Mouse (Mus musculus): Measurements from ENCODE around the gene Stk16. TPM values are rescaled to one million over a fixed set of nuclear protein-coding genes. Genes with fewer than 3 reads are reported as not detected.

The Stk16 gene
- polyA plus RNA-seq (2014; fragmentation: Nextera tagmentation; extraction: Ambion mirVana) = 110 and 125 TPM in 2 replicates

GRCm38 (mm10) chr1:75210136-75211087 lies at the start of gene Stk16, which contains the start of gene Glb1l:
Gene Stk16 (plus strand): TSS chr1:75210838.
Gene Glb1l (minus strand): TSS chr1:75210813.
- Histone ChIP-seq H3K4me2 (replicated peaks; ENCODE audit: low read depth, low read length) (peak within 1 kb of the TSS; percentile 88), H3K9ac (ENCODE audit: low read depth, low read length) (peak within 1 kb of the TSS; percentile 91), H3K9me3 (ENCODE audit: control insufficient read depth, low read length) (no peaks in the 10 kb centered on the region), H3K36me3 (ENCODE audit: control insufficient read depth, insufficient read depth, low read length) (0 out of 2 replicates have a peak, but pooled peaks cover 2% of the 10 kb centered on the region), H3K27me3 (ENCODE audit: control insufficient read depth, insufficient read depth, low read length) (peaks cover 5% of the 10 kb centered on the region; the same call in 1 of the 2 replicates), H3K4me3 (ENCODE audit: low read depth, low read length) (peak within 1 kb of the TSS; percentile 84), H3K27ac (ENCODE audit: low read depth, low read length) (no peak within 1 kb of the TSS), H3K4me1 (replicated peaks; ENCODE audit: control insufficient read depth, insufficient read depth, low read length) (peaks cover 5% of the 10 kb centered on the region)
- DNase-seq (ENCODE audit: low spot score) (peak; percentile 98), ATAC-seq (ENCODE audit: low FRiP score) (peak; percentile 94)
- WGBS = 6% methylated on average over 42 of the region's 42 CpGs

GRCm38 (mm10) chr1:75168093-75168471 lies 42.6 kb upstream of the Stk16 start:
- H3K36me3 ChIP-seq (ENCODE audit: control insufficient read depth, insufficient read depth, low read length) = 0 out of 2 replicates have a peak, but pooled peaks cover 2% of the 10 kb centered on the region
- whole genome bisulfite sequencing = 10% methylated on average over 7 of the region's 7 CpGs

GRCm38 (mm10) chr1:75168472-75169464 lies 41.9 kb upstream of the Stk16 start, which contains the start of gene Zfand2b:
Gene Zfand2b (plus strand): TSS chr1:75168646.
- Histone ChIP-seq H3K4me1 (replicated peaks; ENCODE audit: control insufficient read depth, insufficient read depth, low read length) (0 out of 2 replicates have a peak, but pooled peaks cover 4% of the 10 kb centered on the region), H3K4me2 (replicated peaks; ENCODE audit: low read depth, low read length) (peak within 1 kb of the TSS; percentile 51), H3K4me3 (ENCODE audit: low read depth, low read length) (peak within 1 kb of the TSS; percentile 68), H3K36me3 (ENCODE audit: control insufficient read depth, insufficient read depth, low read length) (0 out of 2 replicates have a peak, but pooled peaks cover 2% of the 10 kb centered on the region), H3K9ac (ENCODE audit: low read depth, low read length) (peak within 1 kb of the TSS; percentile 68), H3K27me3 (ENCODE audit: control insufficient read depth, insufficient read depth, low read length) (no peaks in the 10 kb centered on the region), H3K27ac (ENCODE audit: low read depth, low read length) (peak within 1 kb of the TSS; percentile 79), H3K9me3 (ENCODE audit: control insufficient read depth, low read length) (no peaks in the 10 kb centered on the region)
- under 1% methylated on average over 55 of the region's 59 CpGs for WGBS
- ATAC-seq (ENCODE audit: low FRiP score) (peak; percentile 99), DNase-seq (ENCODE audit: low spot score) (peak; percentile 95)

More at GRCm38 (mm10) chr1:75168093-75168471, 42.6 kb upstream of the Stk16 start:
- Histone ChIP-seq H3K4me2 (replicated peaks; ENCODE audit: low read depth, low read length) (peak overlapping the region; percentile 51), H3K27ac (ENCODE audit: low read depth, low read length) (peak overlapping the region; percentile 79; the same call in 1 of the 2 replicates), H3K9me3 (ENCODE audit: control insufficient read depth, low read length) (no peaks in the 10 kb centered on the region), H3K4me3 (ENCODE audit: low read depth, low read length) (peak overlapping the region; percentile 68), H3K9ac (ENCODE audit: low read depth, low read length) (peak overlapping the region; percentile 52), H3K27me3 (ENCODE audit: control insufficient read depth, insufficient read depth, low read length) (no peaks in the 10 kb centered on the region), H3K4me1 (replicated peaks; ENCODE audit: control insufficient read depth, insufficient read depth, low read length) (0 out of 2 replicates have a peak, but pooled peaks cover 4% of the 10 kb centered on the region)
- DNase-seq (ENCODE audit: low spot score) (no peak), ATAC-seq (ENCODE audit: low FRiP score) (peak; percentile 49)

GRCm38 (mm10) chr1:75179334-75180104 lies 31.1 kb upstream of the Stk16 start:
- DNase-seq (ENCODE audit: low spot score) = peak; percentile 9
- H3K4me3 ChIP-seq (ENCODE audit: low read depth, low read length) = peak overlapping the region; percentile 59
- peak; percentile 12 for ATAC-seq (ENCODE audit: low FRiP score)
- H3K4me2 ChIP-seq (replicated peaks; ENCODE audit: low read depth, low read length) = peak overlapping the region; percentile 95
- H3K9me3 ChIP-seq (ENCODE audit: control insufficient read depth, low read length) = no peaks in the 10 kb centered on the region
- no peaks in the 10 kb centered on the region for H3K27me3 ChIP-seq (ENCODE audit: control insufficient read depth, insufficient read depth, low read length)
- peak overlapping the region; percentile 60 for H3K9ac ChIP-seq (ENCODE audit: low read depth, low read length)
- H3K27ac ChIP-seq (ENCODE audit: low read depth, low read length) = peak overlapping the region; percentile 51
- WGBS = 10% methylated on average over 23 of the region's 23 CpGs
- peaks cover 7% of the 10 kb centered on the region for H3K36me3 ChIP-seq (ENCODE audit: control insufficient read depth, insufficient read depth, low read length)
- peaks cover 3% of the 10 kb centered on the region; the same call in 1 of the 2 replicates for H3K4me1 ChIP-seq (replicated peaks; ENCODE audit: control insufficient read depth, insufficient read depth, low read length)

- Histone ChIP-seq H3K36me3 (ENCODE audit: control insufficient read depth, insufficient read depth, low read length) (peaks cover 7% of the 10 kb centered on the region), H3K27ac (ENCODE audit: low read depth, low read length) (peak within 1 kb of the TSS; percentile 51)
These were observed 30.5 kb upstream of the Stk16 start, which contains the start of gene Abcb6 for GRCm38 (mm10) chr1:75180105-75180590. Gene Abcb6 (minus strand): TSS chr1:75180392.

GRCm38 (mm10) chr1:75180741-75181140 lies 29.9 kb upstream of the Stk16 start:
- 46% methylated on average over 6 of the region's 7 CpGs for WGBS
- H3K36me3 ChIP-seq (ENCODE audit: control insufficient read depth, insufficient read depth, low read length) = peaks cover 7% of the 10 kb centered on the region
- ATAC-seq (ENCODE audit: low FRiP score) = 0 out of 2 replicates have a peak, but pooled peaks have one; percentile 3

More at GRCm38 (mm10) chr1:75180105-75180590, 30.5 kb upstream of the Stk16 start, which contains the start of gene Abcb6:
- WGBS = under 1% methylated on average over 31 of the region's 31 CpGs
- H3K27me3 ChIP-seq (ENCODE audit: control insufficient read depth, insufficient read depth, low read length) = no peaks in the 10 kb centered on the region
- peak within 1 kb of the TSS; percentile 59 for H3K4me3 ChIP-seq (ENCODE audit: low read depth, low read length)
- H3K9ac ChIP-seq (ENCODE audit: low read depth, low read length) = peak within 1 kb of the TSS; percentile 60
- ATAC-seq (ENCODE audit: low FRiP score) (peak; percentile 91), DNase-seq (ENCODE audit: low spot score) (peak; percentile 94)
- H3K4me1 ChIP-seq (replicated peaks; ENCODE audit: control insufficient read depth, insufficient read depth, low read length) = peaks cover 3% of the 10 kb centered on the region; the same call in 1 of the 2 replicates
- no peaks in the 10 kb centered on the region for H3K9me3 ChIP-seq (ENCODE audit: control insufficient read depth, low read length)
- H3K4me2 ChIP-seq (replicated peaks; ENCODE audit: low read depth, low read length) = peak within 1 kb of the TSS; percentile 95

GRCm38 (mm10) chr1:75181377-75181870 lies 29.2 kb upstream of the Stk16 start:
- no peak overlapping the region for H3K4me3 ChIP-seq (ENCODE audit: low read depth, low read length)
- no peak overlapping the region for H3K27ac ChIP-seq (ENCODE audit: low read depth, low read length)
- H3K9ac ChIP-seq (ENCODE audit: low read depth, low read length) = no peak overlapping the region
- peaks cover 3% of the 10 kb centered on the region; the same call in 1 of the 2 replicates for H3K4me1 ChIP-seq (replicated peaks; ENCODE audit: control insufficient read depth, insufficient read depth, low read length)
- no peak overlapping the region for H3K4me2 ChIP-seq (replicated peaks; ENCODE audit: low read depth, low read length)
- WGBS = 81% methylated on average over 4 of the region's 4 CpGs
- ATAC-seq (ENCODE audit: low FRiP score) (no peak), DNase-seq (ENCODE audit: low spot score) (no peak)
- peaks cover 7% of the 10 kb centered on the region for H3K36me3 ChIP-seq (ENCODE audit: control insufficient read depth, insufficient read depth, low read length)
- H3K27me3 ChIP-seq (ENCODE audit: control insufficient read depth, insufficient read depth, low read length) = no peaks in the 10 kb centered on the region
- H3K9me3 ChIP-seq (ENCODE audit: control insufficient read depth, low read length) = no peaks in the 10 kb centered on the region

More at GRCm38 (mm10) chr1:75180741-75181140, 29.9 kb upstream of the Stk16 start:
- Histone ChIP-seq H3K27ac (ENCODE audit: low read depth, low read length) (no peak overlapping the region), H3K9me3 (ENCODE audit: control insufficient read depth, low read length) (no peaks in the 10 kb centered on the region), H3K27me3 (ENCODE audit: control insufficient read depth, insufficient read depth, low read length) (no peaks in the 10 kb centered on the region), H3K9ac (ENCODE audit: low read depth, low read length) (peak overlapping the region; percentile 60; the same call in 1 of the 2 replicates), H3K4me1 (replicated peaks; ENCODE audit: control insufficient read depth, insufficient read depth, low read length) (peaks cover 3% of the 10 kb centered on the region; the same call in 1 of the 2 replicates), H3K4me2 (replicated peaks; ENCODE audit: low read depth, low read length) (peak overlapping the region; percentile 95), H3K4me3 (ENCODE audit: low read depth, low read length) (no peak overlapping the region)
- no peak for DNase-seq (ENCODE audit: low spot score)

Data from hindbrain, embryonic 11.5 days (tissue).